Mouse (Mus musculus): Measurements from ENCODE around the gene Sec13.

DNA sequence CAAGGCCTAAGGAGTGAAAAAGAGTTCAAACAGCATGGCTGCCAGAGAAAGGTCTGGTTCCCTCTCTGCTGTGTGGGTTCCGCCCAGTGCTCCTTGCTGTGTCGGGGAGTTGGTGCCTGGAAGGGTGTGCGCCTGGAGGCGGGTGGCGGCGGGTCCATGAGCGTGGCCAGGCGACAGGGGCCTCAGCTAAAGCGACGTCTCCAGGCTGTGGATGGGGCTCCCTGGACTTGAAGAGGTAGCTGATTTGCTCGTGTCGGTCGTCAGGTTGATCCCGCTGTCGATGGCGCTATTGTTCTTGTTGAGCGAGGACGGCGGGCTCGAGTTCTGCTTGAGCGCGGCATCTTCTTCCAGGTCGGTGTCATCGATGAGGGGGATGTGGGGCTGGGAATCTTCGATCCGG lies 7.8 kb upstream of the Sec13 start:
- TF ChIP-seq CTCF (IDR thresholded peaks at IDR 0.05; ENCODE audit: extremely low read depth, insufficient read depth, low read length) (no peak), POLR2A (IDR thresholded peaks at IDR 0.05; ENCODE audit: extremely low read depth, insufficient read depth, low read length) (no peak)

Data from cortical plate, adult 2 months (tissue).